Mouse (Mus musculus) small intestine, adult 2 months (tissue): ENCODE results near the gene Pdik1l. TPM values are rescaled to one million over a fixed set of nuclear protein-coding genes. Genes with fewer than 3 reads are reported as not detected.
A peak's percentile ranks its signal among the peaks of the same experiment; 100 is the strongest.

ENCODE experiments used
- H3K27ac ChIP-seq: fragments of 200-500 bp; 2 replicates; pipeline ENCODE4 v1.5.1; 2012; ENCODE audit warnings: low read depth, low read length, control low read depth, inconsistent platforms; ENCODE audit not compliant: insufficient read depth
- H3K27me3 ChIP-seq: fragments of 200-500 bp; 2 replicates; pipeline ENCODE4 v1.6.1; 2012; ENCODE audit warnings: mild to moderate bottlenecking, moderate library complexity, low read length, inconsistent platforms; ENCODE audit not compliant: control insufficient read depth, insufficient read depth
- H3K36me3 ChIP-seq: fragments of 200-500 bp; 2 replicates; pipeline ENCODE4 v1.6.1; 2012; ENCODE audit warnings: mild to moderate bottlenecking, low read length, control low read depth, inconsistent platforms; ENCODE audit not compliant: control insufficient read depth, insufficient read depth
- H3K4me1 ChIP-seq: fragments of 200-500 bp; 2 replicates; pipeline ENCODE4 v1.6.1; 2012; ENCODE audit warnings: low read length, inconsistent platforms, mixed read lengths; ENCODE audit not compliant: control insufficient read depth, insufficient read depth, insufficient read length
- H3K4me3 ChIP-seq: fragments of 200-500 bp; 2 replicates; pipeline ENCODE4 v1.5.1; 2012; ENCODE audit warnings: low read depth, mild to moderate bottlenecking, control low read depth, inconsistent platforms, low read length, moderate library complexity
- CTCF ChIP-seq: fragments of 200-500 bp; IDR thresholded peaks from 2 replicates; pipeline ENCODE4 v1.5.1; 2012; ENCODE audit warnings: low read depth, mild to moderate bottlenecking, control low read depth, inconsistent platforms, low read length, moderate library complexity, mixed read lengths; ENCODE audit not compliant: insufficient replicate concordance, insufficient read length; ENCODE audit errors: extremely low read depth
- POLR2A ChIP-seq: fragments of 200-500 bp; IDR thresholded peaks from 2 replicates; pipeline ENCODE4 v1.6.1; 2012; ENCODE audit warnings: low read depth, mild to moderate bottlenecking, control low read depth, inconsistent platforms, low read length, moderate library complexity
- WGBS: fragments of 180-500 bp; shearing (Covaris S2); methylation state at CpG from one replicate; pipeline ENCODE4 v1.1.7; 2018; 5-methylcytosine and 5-hydroxymethylcytosine counted together
- polyA plus RNA-seq: library from polyadenylated mRNA; depleted of rRNA; stranded (reverse); fragments of >200 nt; gene quantifications from 2 replicates; pipeline ENCODE4 v1.2.3, GENCODE M21; 2012

The Pdik1l gene
- polyA plus RNA-seq, 1 experiment: 1.6 TPM

DNA sequence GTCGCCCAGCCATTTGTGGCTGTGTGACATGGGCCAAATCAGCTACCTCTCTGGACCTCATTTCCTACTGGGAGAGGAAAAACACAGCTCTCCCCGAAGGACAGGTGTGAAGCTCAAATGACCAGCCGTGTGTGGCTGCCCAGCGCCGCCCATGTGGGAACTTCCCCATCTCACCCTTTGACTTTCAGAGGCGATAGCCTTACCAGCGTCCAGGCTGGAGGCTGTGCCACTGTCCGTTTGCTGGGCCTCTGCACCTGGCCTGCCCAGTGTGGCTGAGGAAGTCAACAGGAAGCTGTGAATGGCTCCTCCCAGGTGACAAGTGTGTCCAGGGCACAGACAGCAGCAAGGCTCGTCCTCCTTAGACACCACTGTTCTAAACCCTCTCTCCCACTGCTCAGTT lies 24.1 kb upstream of the Pdik1l start:
- Histone ChIP-seq H3K27ac (no peak overlapping the region), H3K4me1 (peaks cover 14% of the 10 kb centered on the region), H3K27me3 (no peaks in the 10 kb centered on the region), H3K4me3 (no peak overlapping the region), H3K36me3 (no peaks in the 10 kb centered on the region)
- TF ChIP-seq CTCF: no peak
- TF ChIP-seq POLR2A: no peak
- WGBS: 78% methylated on average over 9 of the region's 9 CpGs

DNA sequence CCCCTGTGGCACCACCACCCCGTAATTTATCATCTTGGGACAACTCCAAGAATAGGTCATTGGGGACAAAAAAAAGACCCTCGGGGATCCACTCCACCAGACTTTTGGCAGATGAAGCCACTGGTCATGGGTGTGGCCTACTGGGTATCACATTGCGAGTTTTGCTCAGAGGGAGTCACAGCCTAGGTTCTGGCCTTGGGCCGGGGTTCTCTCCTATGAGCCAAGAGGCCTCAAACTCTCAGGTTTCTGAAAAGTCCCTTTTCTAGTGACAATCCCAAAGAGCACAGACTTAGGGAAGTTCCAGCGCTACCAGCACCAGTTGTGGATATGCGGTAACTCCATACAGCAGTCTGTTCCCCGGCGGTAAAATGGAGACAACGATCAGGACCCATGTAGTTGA lies 23.0 kb upstream of the Pdik1l start:
- WGBS: 92% methylated on average over 9 of the region's 9 CpGs
- H3K27me3 ChIP-seq: no peaks in the 10 kb centered on the region
- H3K36me3 ChIP-seq: no peaks in the 10 kb centered on the region
- TF ChIP-seq POLR2A: no peak
- no peak for TF ChIP-seq CTCF
- no peak overlapping the region for H3K27ac ChIP-seq
- no peak overlapping the region for H3K4me3 ChIP-seq
- H3K4me1 ChIP-seq: peaks cover 12% of the 10 kb centered on the region

DNA sequence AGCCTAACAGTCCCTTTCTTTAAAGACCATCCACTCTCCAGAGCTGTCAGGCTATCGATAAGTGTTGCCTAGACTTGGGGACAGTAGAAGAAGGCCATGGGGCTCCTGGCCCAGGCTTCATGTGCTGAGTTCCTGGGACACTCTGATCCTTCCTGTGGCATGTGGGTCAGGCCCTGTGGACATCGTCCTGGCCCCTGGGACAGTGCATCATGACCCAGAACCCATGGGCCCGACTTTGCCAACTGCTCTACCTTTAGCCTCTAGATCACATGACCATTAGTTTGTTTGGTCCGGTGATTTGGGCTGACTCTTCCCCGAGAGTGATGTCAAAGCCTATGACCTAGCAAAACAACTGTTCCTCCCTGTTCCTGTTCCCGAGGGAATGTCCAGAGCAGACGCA lies 22.4 kb upstream of the Pdik1l start:
- H3K4me1 ChIP-seq: peaks cover 12% of the 10 kb centered on the region
- H3K27ac ChIP-seq: no peak overlapping the region
- no peak overlapping the region for H3K4me3 ChIP-seq
- TF ChIP-seq CTCF (no peak), POLR2A (no peak)
- no peaks in the 10 kb centered on the region for H3K27me3 ChIP-seq
- 89% methylated on average over 7 of the region's 7 CpGs for WGBS
- H3K36me3 ChIP-seq: no peaks in the 10 kb centered on the region

DNA sequence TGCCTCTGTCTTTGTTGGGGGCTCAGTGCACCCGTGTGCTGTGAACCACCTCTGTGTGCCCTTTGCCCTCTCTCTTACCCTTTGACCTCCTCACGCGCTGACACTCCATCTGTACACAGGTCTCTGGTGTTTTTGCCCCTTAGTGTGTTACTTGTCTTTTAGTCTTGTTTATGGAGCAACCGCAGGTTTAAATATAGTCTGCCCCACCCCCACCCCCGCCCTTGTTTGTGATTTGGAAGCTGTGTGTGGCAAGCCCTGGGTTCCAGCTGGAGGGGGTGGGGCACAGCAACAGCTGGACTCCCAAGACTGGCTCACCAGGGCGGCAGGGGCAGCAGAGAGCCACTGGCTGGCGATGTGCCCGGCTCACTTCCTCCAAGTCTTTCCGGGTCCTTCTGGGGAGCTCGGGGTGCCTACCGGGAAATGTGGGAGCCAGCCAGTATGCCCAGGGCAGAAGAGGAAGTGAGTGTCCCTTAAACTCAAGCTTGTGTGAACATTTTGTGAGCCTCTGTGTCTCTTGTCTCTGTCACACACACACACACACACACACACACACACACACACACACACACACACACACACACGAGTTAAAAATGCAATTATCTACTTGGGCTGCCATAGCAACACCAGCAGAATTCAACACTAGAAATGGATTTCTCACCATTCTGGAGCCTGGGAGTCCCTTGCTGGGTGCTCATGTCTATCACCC lies 19.8 kb upstream of the Pdik1l start:
- no peak overlapping the region for H3K4me3 ChIP-seq
- no peaks in the 10 kb centered on the region for H3K36me3 ChIP-seq
- peak overlapping the region; percentile 74 for H3K27ac ChIP-seq
- TF ChIP-seq POLR2A (no peak), CTCF (peak; percentile 58; the same call in 1 of the 2 replicates)
- WGBS: 2% methylated on average over 12 of the region's 12 CpGs
- peaks cover 12% of the 10 kb centered on the region for H3K4me1 ChIP-seq
- no peaks in the 10 kb centered on the region for H3K27me3 ChIP-seq

DNA sequence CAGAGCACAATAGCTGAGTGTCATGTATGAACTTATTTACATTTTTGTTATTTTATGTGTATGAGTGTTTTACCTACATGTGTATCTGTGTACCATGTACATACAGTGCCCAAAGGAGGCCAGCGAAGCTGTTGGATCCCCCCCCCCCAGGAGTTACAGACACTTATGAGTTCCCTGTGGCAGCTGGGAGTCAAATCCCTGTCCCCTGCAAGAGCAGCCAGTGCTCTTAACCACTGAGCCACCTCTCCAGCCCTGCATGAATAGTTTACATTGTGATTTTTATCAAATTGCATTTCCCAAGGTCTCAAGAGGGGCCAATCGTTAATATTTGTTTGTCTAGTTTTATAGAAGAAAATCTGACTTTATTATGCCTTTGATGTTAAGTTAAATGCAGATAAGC lies 19.3 kb upstream of the Pdik1l start:
- no peak overlapping the region for H3K4me3 ChIP-seq
- peaks cover 12% of the 10 kb centered on the region for H3K4me1 ChIP-seq
- TF ChIP-seq CTCF: no peak
- TF ChIP-seq POLR2A: no peak
- no peaks in the 10 kb centered on the region for H3K36me3 ChIP-seq
- H3K27me3 ChIP-seq: no peaks in the 10 kb centered on the region
- 15% methylated on average over 2 of the region's 2 CpGs for WGBS
- peak overlapping the region; percentile 61; the same call in 1 of the 2 replicates for H3K27ac ChIP-seq

DNA sequence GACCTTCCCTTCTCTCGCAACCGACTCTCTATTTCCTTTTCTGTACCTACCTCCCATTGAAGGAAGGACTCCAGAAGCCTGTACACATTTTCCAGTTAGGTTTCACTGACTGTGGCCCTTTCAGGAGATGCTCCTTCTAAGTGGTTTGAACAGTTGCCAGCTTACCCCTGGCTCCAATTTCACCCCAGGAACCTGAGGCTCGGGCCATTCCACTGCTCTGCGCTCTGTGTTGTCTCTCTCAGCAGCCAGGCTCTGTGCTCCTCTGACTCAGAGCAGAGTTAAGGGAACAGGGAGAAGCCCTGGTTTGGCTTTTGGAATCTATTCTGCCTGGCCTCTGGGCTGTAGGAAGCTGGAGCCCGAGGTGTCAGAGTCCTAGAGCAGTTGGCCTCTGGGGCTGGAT lies 14.4 kb upstream of the Pdik1l start:
- 84% methylated on average over 5 of the region's 5 CpGs for WGBS
- Histone ChIP-seq H3K4me3 (no peak overlapping the region), H3K4me1 (peaks cover 2% of the 10 kb centered on the region; the same call in 1 of the 2 replicates), H3K36me3 (no peaks in the 10 kb centered on the region), H3K27me3 (no peaks in the 10 kb centered on the region), H3K27ac (no peak overlapping the region)
- TF ChIP-seq CTCF: no peak
- TF ChIP-seq POLR2A: no peak

DNA sequence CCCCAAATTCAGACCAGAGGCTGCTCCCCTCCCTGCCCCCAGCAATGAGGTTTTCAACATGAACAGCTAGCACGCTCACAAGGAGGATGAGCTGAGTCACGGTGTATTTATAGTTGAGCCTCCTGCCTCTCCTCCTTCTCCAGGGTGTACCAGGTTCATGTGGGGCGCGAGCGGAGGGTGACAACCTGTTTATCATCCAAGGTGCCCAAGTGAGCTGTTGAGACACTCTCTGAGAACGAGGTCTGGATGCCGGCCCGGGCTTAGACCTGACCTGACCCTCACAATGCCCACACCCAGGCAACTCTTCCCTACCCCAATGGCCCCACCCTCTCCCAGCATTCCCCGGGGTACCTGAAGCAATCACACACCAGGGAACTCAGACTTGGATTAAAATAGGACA lies 12.6 kb upstream of the Pdik1l start:
- Histone ChIP-seq H3K36me3 (no peaks in the 10 kb centered on the region), H3K27ac (no peak overlapping the region), H3K27me3 (no peaks in the 10 kb centered on the region), H3K4me1 (no peaks in the 10 kb centered on the region; the same call in 1 of the 2 replicates), H3K4me3 (no peak overlapping the region)
- TF ChIP-seq POLR2A (no peak), CTCF (no peak)
- 40% methylated on average over 9 of the region's 9 CpGs for WGBS
